ENCODE assay signal across 32 mouse cellular contexts in the genomic region with DNA sequence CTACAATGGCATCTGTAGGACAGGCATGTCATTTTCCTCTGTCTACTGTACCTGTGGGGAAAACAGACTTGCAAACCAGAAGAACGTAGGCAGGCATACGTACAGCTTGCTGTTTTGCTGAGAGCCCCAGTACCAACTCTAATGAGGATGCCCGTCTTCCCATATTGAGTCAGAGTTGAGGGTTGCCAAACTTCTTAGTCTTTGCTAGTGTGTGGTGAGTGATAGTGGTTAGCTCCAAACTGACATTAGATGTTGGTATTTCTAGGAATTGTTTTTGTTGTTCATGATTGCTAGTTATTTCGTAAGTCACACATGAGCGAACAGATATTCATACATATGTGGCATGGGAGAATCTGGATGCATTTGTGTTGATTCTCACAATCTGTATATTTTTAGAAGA.
"Had no signal": no experiment of that assay in that cellular context is flagged by ENCODE, and none has a peak within 500 bp of the region (broad histone marks: within the 10 kb centered on the region; RNA-seq: fewer than 3 reads in every experiment).

No protein-coding gene starts in this region.

- ATAC-seq: hindbrain, embryonic 16.5 days; hindbrain, postnatal 0 days; inflammation-experienced regulatory T-cells, adult 6 months; intestine, embryonic 15.5 days; intestine, embryonic 16.5 days; intestine, postnatal 0 days had no signal

- H3K27ac ChIP-seq: heart, embryonic 10.5 days; heart, embryonic 13.5 days; heart, embryonic 15.5 days; hindbrain, embryonic 10.5 days; hindbrain, embryonic 12.5 days; hindbrain, embryonic 14.5 days; hindbrain, embryonic 15.5 days; hindbrain, postnatal 0 days; intestine, embryonic 15.5 days; kidney, embryonic 15.5 days; kidney, postnatal 0 days; left cerebral cortex, adult 2 months had no signal

- DNase-seq: heart, postnatal 10 days; heart, postnatal 14 days; heart, postnatal 4 days; kidney, adult 11 months; kidney, adult 18-20 months; kidney, adult 2 months; kidney, adult 8-10 months; kidney, adult 9 months; kidney, postnatal 10 days; kidney, postnatal 14 days; kidney, postnatal 25 days; kidney, postnatal 36 days; kidney, postnatal 4 days; layer of hippocampus, adult 9-11 months had no signal

- H3K4me3 ChIP-seq: heart, embryonic 10.5 days; heart, embryonic 12.5 days; heart, embryonic 13.5 days; heart, embryonic 15.5 days; hindbrain, embryonic 10.5 days; hindbrain, embryonic 12.5 days; hindbrain, embryonic 13.5 days; hindbrain, embryonic 15.5 days; intestine, embryonic 15.5 days; kidney, embryonic 15.5 days; left cerebral cortex, adult 2 months had no signal
